Mouse (Mus musculus): ENCODE measurements around the gene Zcchc17. TPM values are rescaled to one million over a fixed set of nuclear protein-coding genes. Genes with fewer than 3 reads are reported as not detected.

The Zcchc17 gene
- total and polyA plus RNA-seq, 2 experiments from 2014 or later, result 27.7 to 102 TPM

DNA sequence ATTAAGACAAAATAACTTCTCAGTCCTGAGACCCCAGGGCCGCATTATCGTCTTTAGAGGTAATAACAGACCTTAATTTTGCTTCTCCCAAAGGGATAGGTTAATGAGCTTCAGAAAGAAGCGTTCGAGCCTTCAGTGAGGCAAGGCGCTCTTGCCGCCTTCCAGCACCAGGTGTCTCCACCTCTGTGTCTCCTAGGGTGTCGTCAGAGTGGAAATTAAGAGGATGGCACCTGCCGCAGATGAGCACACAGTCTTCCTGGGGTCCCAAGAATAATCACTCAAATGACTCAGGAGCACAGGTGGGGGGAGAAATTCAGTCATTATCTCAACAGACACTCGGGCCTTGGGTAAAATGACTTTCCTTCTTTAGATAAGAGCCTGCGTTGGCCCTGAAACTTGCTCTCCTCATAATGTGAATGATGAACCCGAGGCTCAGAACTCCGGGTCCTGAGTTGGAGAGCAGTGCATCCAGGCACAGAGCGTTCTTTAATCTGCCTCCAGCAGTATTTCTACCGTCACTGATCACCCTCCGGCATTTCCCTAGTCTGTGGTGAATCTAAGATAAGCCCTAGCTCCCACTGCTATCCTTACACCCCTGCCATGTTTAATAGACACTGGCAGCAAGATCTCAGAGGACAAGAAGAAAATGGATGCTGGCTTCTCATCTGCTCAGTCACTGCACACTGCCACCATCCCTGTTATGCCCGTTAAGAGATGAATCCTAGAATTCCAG, 8.9 kb downstream of the Zcchc17 start:
- Histone ChIP-seq H3K36me3 (ENCODE audit: insufficient read depth, low read length) (peaks cover 33% of the 10 kb centered on the region), H3K9me3 (ENCODE audit: low read length) (no peaks in the 10 kb centered on the region), H3K4me3 (ENCODE audit: low read depth, low read length) (no peak overlapping the region), H3K9ac (replicated peaks; ENCODE audit: low read length, poor library complexity, severe bottlenecking) (no peak overlapping the region), H3K27me3 (ENCODE audit: insufficient read depth, low read length) (no peaks in the 10 kb centered on the region), H3K4me1 (ENCODE audit: insufficient read depth, low read length) (no peaks in the 10 kb centered on the region), H3K27ac (ENCODE audit: low read depth, low read length) (no peak overlapping the region), H3K4me2 (ENCODE audit: low read depth, low read length, poor library complexity, severe bottlenecking) (no peak overlapping the region)
- ATAC-seq (ENCODE audit: low FRiP score) (no peak), DNase-seq (ENCODE audit: low spot score) (peak; percentile 37)
- peak; percentile 50 for TF ChIP-seq CTCF (IDR thresholded peaks at IDR 0.05)
- 82% methylated on average over 16 of the region's 16 CpGs for WGBS

DNA sequence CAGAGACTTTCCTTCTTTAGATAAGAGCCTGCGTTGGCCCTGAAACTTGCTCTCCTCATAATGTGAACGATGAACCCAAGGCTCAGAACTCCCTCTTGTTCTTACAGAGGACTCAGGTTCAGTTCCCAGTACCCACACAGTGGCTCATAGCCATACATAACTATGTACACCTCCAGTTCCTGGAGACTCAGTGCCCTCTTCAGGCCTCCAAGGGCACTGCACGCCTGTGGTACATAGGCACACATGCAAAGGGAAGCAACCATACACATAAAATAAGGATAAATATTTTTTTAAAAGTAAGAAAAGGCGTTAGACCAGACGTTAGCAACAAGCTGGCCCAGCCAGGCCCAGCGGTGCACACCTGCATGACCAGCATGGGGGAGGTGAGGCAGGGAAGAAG, 10.1 kb downstream of the Zcchc17 start:
- H3K36me3 ChIP-seq (ENCODE audit: insufficient read depth, low read length), result peaks cover 35% of the 10 kb centered on the region
- H3K4me1 ChIP-seq (ENCODE audit: insufficient read depth, low read length), result no peaks in the 10 kb centered on the region
- no peak for DNase-seq (ENCODE audit: low spot score)
- ATAC-seq (ENCODE audit: low FRiP score), result no peak
- H3K9me3 ChIP-seq (ENCODE audit: low read length), result no peaks in the 10 kb centered on the region
- no peaks in the 10 kb centered on the region for H3K27me3 ChIP-seq (ENCODE audit: insufficient read depth, low read length)
- peak; percentile 45 for TF ChIP-seq CTCF (IDR thresholded peaks at IDR 0.05)
- no peak overlapping the region for H3K4me3 ChIP-seq (ENCODE audit: low read depth, low read length)
- H3K9ac ChIP-seq (replicated peaks; ENCODE audit: low read length, poor library complexity, severe bottlenecking), result no peak overlapping the region
- H3K4me2 ChIP-seq (ENCODE audit: low read depth, low read length, poor library complexity, severe bottlenecking), result no peak overlapping the region
- no peak overlapping the region for H3K27ac ChIP-seq (ENCODE audit: low read depth, low read length)
- WGBS, result 97% methylated on average over 6 of the region's 6 CpGs

DNA sequence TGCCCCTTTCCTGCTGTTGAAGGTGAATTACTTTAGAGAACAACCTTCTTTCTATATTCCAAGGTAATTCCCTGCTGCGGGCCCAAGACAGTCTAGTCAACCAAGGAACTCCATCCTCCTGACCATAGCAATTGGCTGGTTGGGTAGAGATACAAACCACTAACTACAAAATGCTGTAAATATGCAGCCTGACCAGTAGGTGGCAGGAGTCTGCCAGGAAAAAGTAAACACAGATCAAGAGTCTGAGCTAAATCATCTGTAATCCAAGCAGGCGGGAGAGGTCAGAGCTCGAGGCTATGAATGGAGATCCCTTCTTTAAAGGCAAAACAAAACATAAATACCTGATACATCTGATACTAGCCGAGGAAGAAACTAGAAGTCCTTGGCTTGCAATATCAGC, 18.1 kb downstream of the Zcchc17 start:
- ATAC-seq (ENCODE audit: low FRiP score) (no peak; the same call in 1 of the 2 replicates), DNase-seq (ENCODE audit: low spot score) (peak; percentile 72)
- WGBS, result 22% methylated on average over 4 of the region's 4 CpGs
- no peak overlapping the region for H3K9ac ChIP-seq (replicated peaks; ENCODE audit: low read length, poor library complexity, severe bottlenecking)
- H3K4me1 ChIP-seq (ENCODE audit: insufficient read depth, low read length), result no peaks in the 10 kb centered on the region
- no peak overlapping the region for H3K27ac ChIP-seq (ENCODE audit: low read depth, low read length)
- no peaks in the 10 kb centered on the region for H3K9me3 ChIP-seq (ENCODE audit: low read length)
- no peaks in the 10 kb centered on the region for H3K27me3 ChIP-seq (ENCODE audit: insufficient read depth, low read length)
- peaks cover 28% of the 10 kb centered on the region for H3K36me3 ChIP-seq (ENCODE audit: insufficient read depth, low read length)
- TF ChIP-seq CTCF (IDR thresholded peaks at IDR 0.05), result peak; percentile 91
- H3K4me3 ChIP-seq (ENCODE audit: low read depth, low read length), result no peak overlapping the region
- no peak overlapping the region for H3K4me2 ChIP-seq (ENCODE audit: low read depth, low read length, poor library complexity, severe bottlenecking)

DNA sequence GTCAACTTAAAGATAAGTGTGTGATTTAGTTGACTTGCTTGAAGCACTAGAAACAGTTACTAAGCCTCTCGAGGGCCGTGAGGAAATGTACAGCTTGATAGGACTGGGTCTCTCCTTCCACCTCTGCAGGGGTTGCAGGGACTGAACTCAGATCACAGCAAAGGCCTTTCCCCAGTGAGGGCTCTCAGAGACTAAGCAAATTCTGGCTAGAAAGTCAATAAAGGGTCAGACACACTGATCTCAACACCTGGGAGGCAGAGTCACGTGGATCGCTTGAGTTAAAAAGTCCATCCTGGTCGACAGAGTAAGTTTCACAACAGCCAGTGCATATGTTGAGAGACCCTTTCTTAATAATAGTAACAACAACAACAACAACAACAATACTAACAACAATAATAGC, 23.9 kb downstream of the Zcchc17 start:
- H3K27ac ChIP-seq (ENCODE audit: low read depth, low read length), result no peak overlapping the region
- H3K4me3 ChIP-seq (ENCODE audit: low read depth, low read length), result no peak overlapping the region
- H3K27me3 ChIP-seq (ENCODE audit: insufficient read depth, low read length), result no peaks in the 10 kb centered on the region
- no peak for ATAC-seq (ENCODE audit: low FRiP score)
- H3K4me2 ChIP-seq (ENCODE audit: low read depth, low read length, poor library complexity, severe bottlenecking), result no peak overlapping the region
- H3K36me3 ChIP-seq (ENCODE audit: insufficient read depth, low read length), result peaks cover 42% of the 10 kb centered on the region
- no peak for TF ChIP-seq CTCF (IDR thresholded peaks at IDR 0.05)
- H3K4me1 ChIP-seq (ENCODE audit: insufficient read depth, low read length), result no peaks in the 10 kb centered on the region
- no peaks in the 10 kb centered on the region for H3K9me3 ChIP-seq (ENCODE audit: low read length)
- WGBS, result 91% methylated on average over 5 of the region's 5 CpGs
- no peak overlapping the region for H3K9ac ChIP-seq (replicated peaks; ENCODE audit: low read length, poor library complexity, severe bottlenecking)
- DNase-seq (ENCODE audit: low spot score), result no peak

DNA sequence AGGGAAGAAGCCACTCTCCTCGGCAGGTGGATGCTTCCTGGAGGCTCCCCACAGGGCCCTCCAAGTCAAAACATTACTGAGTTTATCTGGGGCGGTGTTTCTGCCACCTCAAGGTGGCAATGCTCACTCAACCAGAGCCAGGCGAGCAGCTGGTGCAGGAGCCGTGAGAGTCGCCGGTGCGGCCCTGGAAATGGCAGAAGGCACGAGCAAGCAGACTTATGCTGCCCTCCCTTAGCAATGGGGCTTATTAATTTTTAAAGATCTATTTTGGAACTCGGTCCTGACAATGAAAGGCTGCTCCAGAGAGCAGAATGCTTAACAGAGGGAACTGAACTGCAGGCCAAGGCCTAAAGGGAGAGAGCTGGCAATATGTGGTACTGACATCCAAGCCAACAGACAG, 32.4 kb downstream of the Zcchc17 start:
- H3K27me3 ChIP-seq (ENCODE audit: insufficient read depth, low read length), result no peaks in the 10 kb centered on the region
- TF ChIP-seq CTCF (IDR thresholded peaks at IDR 0.05), result no peak

DNA sequence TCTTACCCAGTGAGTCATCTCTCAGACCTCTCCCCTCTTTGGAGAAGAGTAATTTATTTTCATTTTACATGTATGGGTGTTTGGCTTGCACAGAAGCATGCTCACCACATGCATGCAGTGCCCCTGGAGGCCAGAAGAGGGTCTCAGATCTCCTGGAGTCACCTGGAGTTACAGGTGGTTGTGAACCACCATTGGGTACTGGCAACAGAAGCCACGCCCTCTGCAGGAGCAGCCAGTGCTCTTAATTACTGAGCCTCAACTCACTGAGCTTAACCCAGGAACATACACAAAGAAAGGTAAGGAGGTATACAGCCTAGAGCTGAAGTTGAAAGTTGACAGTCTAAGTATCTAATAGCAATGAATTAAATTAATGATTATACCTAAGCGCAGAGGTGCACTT, 34.3 kb downstream of the Zcchc17 start:
- H3K27ac ChIP-seq (ENCODE audit: low read depth, low read length), result no peak overlapping the region
- ATAC-seq (ENCODE audit: low FRiP score) (no peak), DNase-seq (ENCODE audit: low spot score) (no peak)
- H3K4me1 ChIP-seq (ENCODE audit: insufficient read depth, low read length), result no peaks in the 10 kb centered on the region; the same call in 1 of the 2 replicates
- peak; percentile 30 for TF ChIP-seq CTCF (IDR thresholded peaks at IDR 0.05)
- H3K4me2 ChIP-seq (ENCODE audit: low read depth, low read length, poor library complexity, severe bottlenecking), result no peak overlapping the region
- H3K9me3 ChIP-seq (ENCODE audit: low read length), result no peaks in the 10 kb centered on the region
- no peaks in the 10 kb centered on the region for H3K27me3 ChIP-seq (ENCODE audit: insufficient read depth, low read length)
- WGBS, result 96% methylated on average over 2 of the region's 2 CpGs
- H3K4me3 ChIP-seq (ENCODE audit: low read depth, low read length), result no peak overlapping the region
- no peak overlapping the region for H3K9ac ChIP-seq (replicated peaks; ENCODE audit: low read length, poor library complexity, severe bottlenecking)
- peaks cover 39% of the 10 kb centered on the region for H3K36me3 ChIP-seq (ENCODE audit: insufficient read depth, low read length)

More for the DNA sequence above, 32.4 kb downstream of the Zcchc17 start:
- Histone ChIP-seq H3K4me1 (ENCODE audit: insufficient read depth, low read length) (no peaks in the 10 kb centered on the region; the same call in 1 of the 2 replicates), H3K36me3 (ENCODE audit: insufficient read depth, low read length) (peaks cover 30% of the 10 kb centered on the region), H3K4me3 (ENCODE audit: low read depth, low read length) (no peak overlapping the region), H3K9ac (replicated peaks; ENCODE audit: low read length, poor library complexity, severe bottlenecking) (no peak overlapping the region), H3K9me3 (ENCODE audit: low read length) (no peaks in the 10 kb centered on the region), H3K4me2 (ENCODE audit: low read depth, low read length, poor library complexity, severe bottlenecking) (no peak overlapping the region), H3K27ac (ENCODE audit: low read depth, low read length) (no peak overlapping the region)
- WGBS, result 81% methylated on average over 9 of the region's 9 CpGs
- no peak for ATAC-seq (ENCODE audit: low FRiP score)
- no peak for DNase-seq (ENCODE audit: low spot score)
